Mouse (Mus musculus) hindbrain, embryonic 14.5 days (tissue): ENCODE data around the gene Gm21119. TPM values are rescaled to one million over a fixed set of nuclear protein-coding genes. Genes with fewer than 3 reads are reported as not detected.
"Not testable (repeated sequence)": the region's sequence is repeated elsewhere in the genome, so short reads cannot be mapped to it uniquely, and the experiment has no call there.

Source experiments
- ATAC-seq: fragments of 200-750 bp; cut with Nextera tagmentation; 2 replicates; pipeline ENCODE4 v1.8.0; 2017; ENCODE audit warnings: moderate number of reproducible peaks, mild to moderate bottlenecking, moderate TSS enrichment, moderate library complexity; ENCODE audit not compliant: low FRiP score
- DNase-seq: peaks from one replicate; pipeline ENCODE4 v3.0.0-alpha.2; 2015; ENCODE audit warnings: low spot score
- H3K27ac ChIP-seq: fragments of 300-500 bp; sonication (generic); 2 replicates; pipeline ENCODE4 v1.5.1; 2014; ENCODE audit warnings: mild to moderate bottlenecking, moderate library complexity
- H3K27me3 ChIP-seq: fragments of 300-500 bp; sonication (generic); 2 replicates; pipeline ENCODE4 v1.6.1; 2014; ENCODE audit warnings: mild to moderate bottlenecking, low read length, mixed read lengths; ENCODE audit not compliant: control insufficient read depth, insufficient read depth
- H3K36me3 ChIP-seq: fragments of 300-500 bp; sonication (generic); replicated peaks from 2 replicates; pipeline ENCODE4 v1.6.1; 2014; ENCODE audit not compliant: control insufficient read depth, insufficient read depth
- H3K4me1 ChIP-seq: fragments of 300-500 bp; sonication (generic); replicated peaks from 2 replicates; pipeline ENCODE4 v1.6.1; 2014; ENCODE audit warnings: antibody characterized with exemption, low read length, mixed read lengths; ENCODE audit not compliant: control insufficient read depth, insufficient read depth
- H3K4me2 ChIP-seq: fragments of 300-500 bp; sonication (generic); replicated peaks from 2 replicates; pipeline ENCODE4 v1.6.1; 2014; ENCODE audit warnings: mild to moderate bottlenecking, moderate library complexity
- H3K4me3 ChIP-seq: fragments of 300-500 bp; sonication (generic); replicated peaks from 2 replicates; pipeline ENCODE4 v1.5.1; 2014; ENCODE audit warnings: mild to moderate bottlenecking, low read length
- H3K9ac ChIP-seq: fragments of 300-500 bp; sonication (generic); 2 replicates; pipeline ENCODE4 v1.6.1; 2014
- H3K9me3 ChIP-seq: fragments of 300-500 bp; sonication (generic); 2 replicates; pipeline ENCODE4 v1.6.1; 2016; ENCODE audit warnings: low read length; ENCODE audit not compliant: control insufficient read depth
- WGBS: fragments of 180-500 bp; shearing (Covaris S2); extraction: QIAGEN DNeasy Blood & Tissue Kit; methylation state at CpG from one replicate; pipeline ENCODE4 v1.1.7; 2014; 5-methylcytosine and 5-hydroxymethylcytosine counted together
- polyA plus RNA-seq: library from polyadenylated mRNA; unstranded; fragments of >200 nt; fragmentation: Nextera tagmentation; extraction: Ambion mirVana; gene quantifications from 2 replicates; pipeline ENCODE4 v1.2.1, GENCODE M21; 2014

The Gm21119 gene
- polyA plus RNA-seq, 1 experiment from 2014 or later = 0.27 TPM

GRCm38 (mm10) chr8:20593841-20594240 lies 20.9 kb upstream of the Gm21119 start:
- H3K36me3 ChIP-seq, H3K27me3 ChIP-seq, H3K27ac ChIP-seq, ATAC-seq, H3K4me2 ChIP-seq, H3K4me3 ChIP-seq, H3K9ac ChIP-seq, DNase-seq, H3K4me1 ChIP-seq, H3K9me3 ChIP-seq: not testable (repeated sequence)
- no CpG with 5 or more reads among the region's 4 CpGs for WGBS

DNA sequence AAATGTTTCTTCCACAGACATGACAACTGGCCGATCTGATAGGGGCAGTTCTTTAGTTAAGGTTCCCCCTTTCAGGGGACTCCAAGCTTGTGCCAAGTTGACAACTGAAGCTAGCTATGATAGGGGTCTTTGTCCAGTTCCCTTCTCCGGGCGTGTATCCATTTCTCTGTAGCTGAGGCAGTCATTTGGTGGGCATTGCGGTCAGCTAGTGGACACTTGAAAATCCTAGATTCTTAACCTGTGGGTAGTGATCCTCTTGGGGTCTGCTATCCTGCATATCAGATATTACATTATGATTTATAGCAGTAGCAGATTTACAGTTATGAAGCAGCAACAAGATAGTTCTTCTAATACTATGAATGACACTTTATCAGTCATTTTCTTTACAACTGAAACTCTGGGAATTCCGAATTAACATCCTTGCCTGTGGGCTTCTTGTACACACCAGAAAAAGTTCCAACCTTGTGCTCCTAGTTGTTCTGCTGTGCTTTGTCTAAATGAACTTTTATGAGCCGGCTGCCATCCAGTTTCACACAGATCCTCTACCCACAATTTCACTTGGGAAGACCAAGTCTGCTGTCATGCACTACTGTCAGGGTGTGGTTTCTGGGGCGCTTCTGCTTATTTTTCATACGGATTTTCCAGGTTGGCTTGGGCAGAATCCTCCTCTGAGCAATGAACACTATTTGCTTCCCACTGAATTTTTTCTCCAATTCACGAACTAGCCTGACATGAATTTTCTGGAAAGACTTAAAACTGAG lies 18.5 kb upstream of the Gm21119 start:
- WGBS = 89% methylated on average over 5 of the region's 9 CpGs
- DNase-seq, H3K9me3 ChIP-seq, H3K27ac ChIP-seq, H3K4me2 ChIP-seq, H3K4me1 ChIP-seq, ATAC-seq, H3K36me3 ChIP-seq, H3K4me3 ChIP-seq, H3K27me3 ChIP-seq, H3K9ac ChIP-seq: not testable (repeated sequence)

- not testable (repeated sequence) for DNase-seq, H3K4me1 ChIP-seq, H3K4me2 ChIP-seq, H3K4me3 ChIP-seq, H3K9me3 ChIP-seq, H3K36me3 ChIP-seq, H3K27ac ChIP-seq, H3K9ac ChIP-seq, H3K27me3 ChIP-seq
- whole genome bisulfite sequencing = 87% methylated on average over 9 of the region's 13 CpGs
- ATAC-seq = peak; percentile 86
Measured at GRCm38 (mm10) chr8:20596842-20597708, 17.6 kb upstream of the Gm21119 start.

DNA sequence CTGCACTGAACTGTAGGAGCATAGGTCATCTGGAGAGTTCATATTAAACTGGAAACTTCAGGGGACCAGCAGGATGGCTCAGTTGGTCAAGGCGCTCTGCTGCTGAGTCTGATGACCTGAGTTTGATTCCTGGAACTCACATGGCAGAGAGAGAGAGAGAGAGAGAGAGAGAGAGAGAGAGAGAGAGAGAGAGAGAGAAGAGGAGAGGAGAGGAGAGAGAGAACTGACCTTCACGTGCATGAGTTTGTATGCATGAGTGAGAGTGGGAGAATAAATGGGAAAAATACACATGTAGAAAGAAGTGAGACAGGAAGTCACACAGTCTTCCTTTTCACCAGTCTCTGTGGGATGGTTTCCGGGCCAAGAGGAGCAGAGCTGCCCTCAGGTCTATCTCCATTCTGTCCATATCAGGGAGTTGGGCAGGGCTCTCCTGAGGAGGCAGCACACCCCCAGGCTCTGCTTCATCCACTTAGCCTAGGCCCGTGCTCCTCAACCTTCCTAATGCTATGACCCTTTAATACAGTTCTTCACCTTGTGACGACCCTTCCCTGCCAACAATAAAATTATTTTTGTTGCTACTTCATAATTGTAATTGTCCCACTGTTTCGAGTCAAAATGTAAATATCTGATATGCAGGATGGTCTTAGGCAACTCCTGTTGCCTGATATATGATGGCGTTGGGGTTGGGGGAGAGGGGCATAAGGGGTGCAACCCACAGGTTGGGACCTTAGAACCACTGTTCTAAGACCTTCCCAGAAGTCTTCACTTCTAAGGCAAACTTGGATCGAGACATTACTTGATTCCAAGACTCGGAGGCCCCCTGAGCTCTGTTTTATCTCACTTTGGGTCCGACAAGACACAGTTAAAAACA lies 16.2 kb upstream of the Gm21119 start:
- not testable (repeated sequence) for H3K4me2 ChIP-seq, H3K27me3 ChIP-seq, H3K36me3 ChIP-seq, H3K4me3 ChIP-seq, H3K9me3 ChIP-seq, DNase-seq, H3K4me1 ChIP-seq, H3K27ac ChIP-seq, H3K9ac ChIP-seq
- 79% methylated on average over 5 of the region's 10 CpGs for WGBS
- peak; percentile 84 for ATAC-seq

GRCm38 (mm10) chr8:20599350-20599749 lies 15.4 kb upstream of the Gm21119 start:
- 88% methylated on average over 3 of the region's 6 CpGs for WGBS
- H3K9me3 ChIP-seq, DNase-seq, H3K9ac ChIP-seq, ATAC-seq, H3K27me3 ChIP-seq, H3K27ac ChIP-seq, H3K36me3 ChIP-seq, H3K4me3 ChIP-seq, H3K4me1 ChIP-seq, H3K4me2 ChIP-seq: not testable (repeated sequence)

GRCm38 (mm10) chr8:20610856-20611255 lies 3.9 kb upstream of the Gm21119 start:
- WGBS = no CpG with 5 or more reads among the region's 1 CpGs
- ATAC-seq, H3K4me2 ChIP-seq: not testable (repeated sequence)

GRCm38 (mm10) chr8:20612721-20613120 lies 2.0 kb upstream of the Gm21119 start:
- not testable (repeated sequence) for H3K9me3 ChIP-seq, H3K27me3 ChIP-seq, H3K4me3 ChIP-seq, H3K4me2 ChIP-seq, H3K27ac ChIP-seq, DNase-seq, ATAC-seq, H3K4me1 ChIP-seq, H3K9ac ChIP-seq, H3K36me3 ChIP-seq

More at GRCm38 (mm10) chr8:20610856-20611255, 3.9 kb upstream of the Gm21119 start:
- not testable (repeated sequence) for DNase-seq, H3K4me1 ChIP-seq, H3K4me3 ChIP-seq, H3K9me3 ChIP-seq, H3K9ac ChIP-seq, H3K27me3 ChIP-seq, H3K27ac ChIP-seq, H3K36me3 ChIP-seq

DNA sequence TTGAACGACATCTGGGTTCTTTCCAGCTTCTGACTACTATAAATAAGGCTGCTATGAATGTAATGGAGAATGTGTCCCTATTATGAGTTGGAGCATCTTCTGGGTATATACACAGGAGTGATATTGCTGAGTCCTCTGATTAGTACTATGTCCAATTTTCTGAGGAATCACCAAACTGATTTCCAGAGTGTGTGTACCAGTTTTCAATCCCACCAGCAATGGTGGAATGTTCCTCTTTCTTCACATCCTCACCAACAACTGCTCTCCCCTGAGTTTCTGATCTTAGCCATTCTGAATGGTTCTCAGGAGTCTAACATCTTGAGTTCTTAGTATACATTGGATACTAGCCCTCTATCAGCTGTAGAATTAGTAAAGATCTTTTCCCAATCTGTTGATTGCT lies 16.0 kb downstream of the Gm21119 start:
- not testable (repeated sequence) for H3K4me1 ChIP-seq, H3K27me3 ChIP-seq, H3K4me3 ChIP-seq, ATAC-seq, H3K9me3 ChIP-seq, DNase-seq, H3K4me2 ChIP-seq, H3K9ac ChIP-seq, H3K27ac ChIP-seq, H3K36me3 ChIP-seq
- 62% methylated on average over 1 of the region's 1 CpGs for WGBS

- not testable (repeated sequence) for H3K4me3 ChIP-seq, H3K9me3 ChIP-seq, H3K4me1 ChIP-seq, H3K27me3 ChIP-seq, H3K27ac ChIP-seq, H3K9ac ChIP-seq, H3K36me3 ChIP-seq, H3K4me2 ChIP-seq, ATAC-seq, DNase-seq
- no CpG with 5 or more reads among the region's 1 CpGs for WGBS
Measured at GRCm38 (mm10) chr8:20637931-20638330, 23.2 kb downstream of the Gm21119 start.
